Mouse (Mus musculus) kidney, embryonic 15.5 days (tissue): ENCODE results near the gene Acadm. TPM values are rescaled to one million over a fixed set of nuclear protein-coding genes. Genes with fewer than 3 reads are reported as not detected.

Source experiments
- ATAC-seq: fragments of 200-750 bp; cut with Nextera tagmentation; replicated peaks from 2 replicates; pipeline ENCODE4 v1.8.0; 2017; ENCODE audit warnings: moderate TSS enrichment; ENCODE audit not compliant: low FRiP score
- H3K27ac ChIP-seq: fragments of 300-500 bp; sonication (generic); 2 replicates; pipeline ENCODE4 v1.5.1; 2015; ENCODE audit warnings: mild to moderate bottlenecking, inconsistent platforms
- H3K27me3 ChIP-seq: fragments of 300-500 bp; sonication (generic); 2 replicates; pipeline ENCODE4 v1.6.1; 2015; ENCODE audit warnings: inconsistent platforms
- H3K36me3 ChIP-seq: fragments of 300-500 bp; sonication (generic); 2 replicates; pipeline ENCODE4 v1.6.1; 2015; ENCODE audit warnings: inconsistent platforms
- H3K4me1 ChIP-seq: fragments of 300-500 bp; sonication (generic); 2 replicates; pipeline ENCODE4 v1.6.1; 2015; ENCODE audit warnings: inconsistent platforms
- H3K4me2 ChIP-seq: fragments of 300-500 bp; sonication (generic); 2 replicates; pipeline ENCODE4 v1.6.1; 2015; ENCODE audit warnings: moderate library complexity, mild to moderate bottlenecking, inconsistent platforms
- H3K4me3 ChIP-seq: fragments of 300-500 bp; sonication (generic); replicated peaks from 2 replicates; pipeline ENCODE4 v1.5.1; 2015; ENCODE audit warnings: mild to moderate bottlenecking, inconsistent platforms
- H3K9ac ChIP-seq: fragments of 300-500 bp; sonication (generic); 2 replicates; pipeline ENCODE4 v1.6.1; 2015; ENCODE audit warnings: mild to moderate bottlenecking, inconsistent platforms
- H3K9me3 ChIP-seq: fragments of 300-500 bp; sonication (generic); replicated peaks from 2 replicates; pipeline ENCODE4 v1.6.1; 2016; ENCODE audit warnings: inconsistent platforms
- WGBS: fragments of 180-500 bp; shearing (Covaris S2); methylation state at CpG from one replicate; pipeline ENCODE4 v1.1.7; 2015; ENCODE audit warnings: mixed read lengths; 5-methylcytosine and 5-hydroxymethylcytosine counted together
- polyA plus RNA-seq: library from polyadenylated mRNA; unstranded; fragments of >200 nt; fragmentation: Nextera tagmentation; extraction: Ambion mirVana; gene quantifications from 2 replicates; pipeline ENCODE4 v1.2.1, GENCODE M21; 2015

Acadm gene
- polyA plus RNA-seq, 1 experiment from 2014 or later, result 122 TPM

DNA sequence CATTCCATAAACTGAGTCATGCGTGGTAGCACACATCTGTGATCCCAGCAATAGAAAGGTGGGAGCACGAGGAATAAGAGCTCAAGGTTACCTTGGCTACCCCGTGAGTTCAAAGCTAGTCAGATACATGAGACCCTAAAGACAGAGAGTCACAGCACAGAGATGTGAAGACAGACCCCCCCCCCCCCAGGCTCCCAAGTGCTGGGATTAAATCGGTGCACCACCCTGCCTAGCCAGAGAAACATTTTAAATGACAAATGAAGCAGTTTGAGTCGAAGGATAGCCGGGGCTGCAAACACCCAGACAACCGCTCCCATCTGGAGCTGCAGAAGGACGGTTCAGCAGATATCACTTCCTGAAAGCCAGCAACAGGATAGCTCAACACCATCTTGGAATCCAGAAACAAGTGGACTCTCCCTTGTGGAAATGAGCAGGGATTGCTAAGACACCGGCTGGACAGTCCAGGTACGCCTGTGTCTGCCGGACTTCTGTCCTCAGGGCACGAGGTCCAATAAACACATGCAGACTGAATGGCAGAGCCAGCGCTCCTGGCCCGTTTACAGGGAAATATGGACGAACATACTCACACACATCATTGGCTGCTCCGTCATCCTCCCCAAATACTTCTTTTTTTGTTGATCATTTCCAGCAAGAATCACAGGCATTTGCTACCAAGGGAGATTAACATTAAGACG, 7.2 kb downstream of the Acadm start:
- Histone ChIP-seq H3K4me1 (peaks cover 2% of the 10 kb centered on the region; the same call in 1 of the 2 replicates), H3K27me3 (no peaks in the 10 kb centered on the region), H3K9me3 (no peaks in the 10 kb centered on the region), H3K9ac (no peak overlapping the region), H3K36me3 (peaks cover 90% of the 10 kb centered on the region), H3K27ac (no peak overlapping the region), H3K4me3 (no peak overlapping the region), H3K4me2 (no peak overlapping the region)
- WGBS, result 84% methylated on average over 17 of the region's 17 CpGs
- no peak for ATAC-seq

DNA sequence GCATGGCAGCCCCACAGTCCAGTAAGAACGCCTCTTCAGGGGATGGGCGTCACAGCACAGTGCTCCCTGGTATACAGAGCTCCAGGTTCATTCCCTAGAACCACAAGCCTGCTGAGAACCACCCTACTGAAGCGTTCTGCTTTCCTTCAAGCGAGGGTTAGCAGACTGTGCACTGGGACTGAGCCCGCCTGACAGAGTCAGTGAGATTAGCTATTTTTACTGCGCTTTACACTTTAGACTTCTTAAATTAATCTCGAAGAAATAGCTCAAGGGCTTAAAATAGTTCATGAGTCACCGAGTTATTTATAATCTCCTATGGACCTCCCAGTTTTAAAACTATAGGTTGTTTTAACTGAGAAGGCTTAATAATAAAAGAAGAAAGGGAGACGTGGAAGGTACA, 8.6 kb downstream of the Acadm start:
- H3K9ac ChIP-seq, result no peak overlapping the region
- H3K36me3 ChIP-seq, result peaks cover 93% of the 10 kb centered on the region
- H3K27ac ChIP-seq, result no peak overlapping the region
- no peak overlapping the region for H3K4me2 ChIP-seq
- no peaks in the 10 kb centered on the region for H3K9me3 ChIP-seq
- H3K4me1 ChIP-seq, result peaks cover 2% of the 10 kb centered on the region; the same call in 1 of the 2 replicates
- 82% methylated on average over 9 of the region's 9 CpGs for WGBS
- no peak for ATAC-seq
- H3K27me3 ChIP-seq, result no peaks in the 10 kb centered on the region
- no peak overlapping the region for H3K4me3 ChIP-seq

DNA sequence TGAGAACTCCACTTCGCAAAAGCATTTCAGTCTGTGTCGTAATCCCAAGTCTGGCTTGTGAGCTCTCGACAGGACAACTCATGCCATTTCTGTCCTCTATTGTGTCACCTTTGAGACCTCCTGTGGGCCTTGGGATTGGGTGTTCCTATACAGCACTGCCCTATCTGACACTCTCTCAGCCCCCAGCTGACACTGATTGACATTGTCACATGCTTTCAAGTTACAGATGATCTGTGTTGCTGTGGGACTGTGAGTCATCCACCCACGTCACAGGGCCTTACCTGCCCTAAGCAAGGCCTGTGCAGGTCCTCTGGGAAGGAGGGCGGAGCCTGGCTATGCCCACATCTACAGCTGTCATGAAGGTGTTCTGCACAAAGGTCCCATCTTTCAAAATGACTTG, 12.0 kb downstream of the Acadm start:
- H3K9me3 ChIP-seq, result no peaks in the 10 kb centered on the region
- no peaks in the 10 kb centered on the region; the same call in 1 of the 2 replicates for H3K4me1 ChIP-seq
- 92% methylated on average over 5 of the region's 5 CpGs for WGBS
- no peak overlapping the region for H3K4me2 ChIP-seq
- H3K27ac ChIP-seq, result no peak overlapping the region
- no peak overlapping the region for H3K4me3 ChIP-seq
- peaks cover 89% of the 10 kb centered on the region for H3K36me3 ChIP-seq
- ATAC-seq, result no peak
- H3K27me3 ChIP-seq, result no peaks in the 10 kb centered on the region
- no peak overlapping the region for H3K9ac ChIP-seq

DNA sequence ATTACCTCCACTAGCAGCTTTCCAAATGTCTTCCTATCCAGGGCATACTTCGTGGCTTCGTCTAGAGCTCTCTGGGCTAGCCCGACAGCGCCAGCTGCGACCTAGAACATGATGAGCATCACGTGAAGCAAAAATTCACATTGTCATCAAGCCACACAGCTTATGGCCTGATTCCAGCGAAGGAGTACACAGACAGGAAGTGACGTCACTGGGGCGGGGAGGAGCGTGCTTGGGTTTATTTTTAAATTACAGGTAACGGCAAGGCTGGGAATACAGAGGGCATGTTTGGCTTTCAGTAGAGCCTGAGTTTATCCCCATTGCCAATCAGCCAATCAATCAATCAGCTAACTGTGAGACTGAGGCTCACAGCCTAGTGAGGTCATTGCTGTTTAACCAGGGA, 14.9 kb downstream of the Acadm start:
- no peak overlapping the region for H3K4me2 ChIP-seq
- no peaks in the 10 kb centered on the region for H3K9me3 ChIP-seq
- no peaks in the 10 kb centered on the region for H3K27me3 ChIP-seq
- H3K27ac ChIP-seq, result no peak overlapping the region
- WGBS, result 91% methylated on average over 11 of the region's 11 CpGs
- no peak for ATAC-seq
- H3K9ac ChIP-seq, result no peak overlapping the region
- peaks cover 81% of the 10 kb centered on the region for H3K36me3 ChIP-seq
- no peaks in the 10 kb centered on the region for H3K4me1 ChIP-seq
- no peak overlapping the region for H3K4me3 ChIP-seq

DNA sequence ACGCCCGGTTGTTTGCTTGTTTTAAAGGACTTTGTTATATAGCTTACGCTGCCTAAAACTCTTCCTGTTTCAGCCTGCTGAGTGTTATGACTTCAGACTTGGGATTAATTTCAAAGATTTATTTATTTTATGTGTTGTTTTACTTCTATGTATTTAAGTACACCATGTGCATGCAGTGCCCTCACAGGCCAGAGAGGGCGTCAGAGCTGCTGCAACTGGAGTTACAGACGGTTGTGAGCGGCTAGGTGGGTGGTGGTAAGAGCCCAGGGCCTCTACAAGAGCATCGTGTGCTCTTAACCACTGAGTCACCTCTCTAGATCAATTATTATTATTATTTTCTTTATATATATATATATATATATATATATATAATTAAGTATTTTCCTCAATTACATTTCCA, 18.1 kb downstream of the Acadm start:
- Histone ChIP-seq H3K4me1 (no peaks in the 10 kb centered on the region), H3K9ac (no peak overlapping the region), H3K36me3 (peaks cover 75% of the 10 kb centered on the region), H3K27me3 (no peaks in the 10 kb centered on the region), H3K4me2 (no peak overlapping the region), H3K9me3 (no peaks in the 10 kb centered on the region), H3K4me3 (no peak overlapping the region), H3K27ac (no peak overlapping the region)
- WGBS, result 92% methylated on average over 7 of the region's 7 CpGs
- no peak for ATAC-seq

DNA sequence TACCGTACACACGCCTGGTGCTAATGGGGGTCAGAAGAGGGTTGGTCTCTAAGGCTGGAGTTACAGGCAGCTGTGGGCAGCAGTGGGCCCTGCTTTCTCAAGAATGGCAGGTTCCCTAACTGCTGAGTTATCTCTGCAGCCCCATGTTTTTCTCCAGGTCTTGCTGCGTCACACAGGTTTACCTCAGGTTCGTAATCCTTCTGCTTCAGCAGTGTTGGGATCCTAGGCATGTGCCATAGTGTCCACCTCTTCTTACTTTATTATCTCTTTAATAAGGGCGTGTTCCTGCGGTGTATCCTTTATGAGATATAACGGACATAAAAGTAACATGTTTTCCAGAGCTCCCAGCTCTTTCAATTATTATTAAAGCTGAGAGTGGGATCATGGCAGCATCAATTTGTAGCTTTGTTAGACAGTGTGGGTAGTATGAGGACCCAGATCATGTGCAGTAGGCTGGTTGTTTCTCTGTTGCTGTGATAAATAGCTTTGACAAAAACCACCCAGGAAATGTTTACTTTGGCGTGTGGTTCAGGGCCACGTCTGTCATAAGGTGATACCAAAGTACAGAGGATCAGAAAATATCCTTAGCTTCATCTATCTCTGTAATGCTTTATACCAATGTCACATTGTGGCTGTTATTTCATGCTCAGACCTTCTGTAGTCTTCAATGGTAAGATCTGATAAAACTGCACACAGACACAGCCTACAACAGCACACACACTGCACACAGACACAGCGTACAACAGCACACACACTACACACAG, 23.1 kb downstream of the Acadm start:
- no peaks in the 10 kb centered on the region for H3K9me3 ChIP-seq
- 0 out of 2 replicates have a peak, but pooled peaks cover 5% of the 10 kb centered on the region for H3K4me1 ChIP-seq
- no peak overlapping the region for H3K4me3 ChIP-seq
- H3K4me2 ChIP-seq, result no peak overlapping the region
- no peaks in the 10 kb centered on the region for H3K27me3 ChIP-seq
- WGBS, result 90% methylated on average over 10 of the region's 10 CpGs
- no peak for ATAC-seq
- no peak overlapping the region for H3K9ac ChIP-seq
- peaks cover 45% of the 10 kb centered on the region for H3K36me3 ChIP-seq
- no peak overlapping the region for H3K27ac ChIP-seq

DNA sequence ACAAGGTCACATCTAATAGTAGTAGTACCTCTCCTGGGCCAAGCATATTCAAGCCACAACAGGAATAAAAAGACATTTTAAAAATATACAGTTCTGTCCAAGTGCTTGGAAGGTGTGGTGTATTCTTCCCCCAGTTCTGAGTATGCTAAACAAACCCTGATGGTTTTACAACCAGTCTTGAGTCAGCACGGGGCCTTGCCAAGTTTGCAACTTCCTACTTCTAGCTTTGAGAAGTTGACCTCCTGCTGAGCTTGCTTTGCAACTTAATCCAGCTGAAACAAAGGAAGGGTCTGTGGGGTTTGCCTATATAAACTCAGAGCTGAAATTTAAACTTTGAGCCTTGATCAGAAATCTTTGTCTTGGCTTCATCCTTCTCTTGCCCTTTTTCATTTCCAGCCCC, 27.2 kb downstream of the Acadm start:
- WGBS, result 3% methylated on average over 1 of the region's 1 CpGs
- no peak overlapping the region for H3K4me3 ChIP-seq
- H3K4me1 ChIP-seq, result peaks cover 13% of the 10 kb centered on the region
- H3K9ac ChIP-seq, result no peak overlapping the region
- peak overlapping the region; percentile 27; the same call in 1 of the 2 replicates for H3K27ac ChIP-seq
- H3K36me3 ChIP-seq, result peaks cover 12% of the 10 kb centered on the region; the same call in 1 of the 2 replicates
- ATAC-seq, result no peak
- no peak overlapping the region for H3K4me2 ChIP-seq
- H3K9me3 ChIP-seq, result no peaks in the 10 kb centered on the region
- H3K27me3 ChIP-seq, result no peaks in the 10 kb centered on the region

DNA sequence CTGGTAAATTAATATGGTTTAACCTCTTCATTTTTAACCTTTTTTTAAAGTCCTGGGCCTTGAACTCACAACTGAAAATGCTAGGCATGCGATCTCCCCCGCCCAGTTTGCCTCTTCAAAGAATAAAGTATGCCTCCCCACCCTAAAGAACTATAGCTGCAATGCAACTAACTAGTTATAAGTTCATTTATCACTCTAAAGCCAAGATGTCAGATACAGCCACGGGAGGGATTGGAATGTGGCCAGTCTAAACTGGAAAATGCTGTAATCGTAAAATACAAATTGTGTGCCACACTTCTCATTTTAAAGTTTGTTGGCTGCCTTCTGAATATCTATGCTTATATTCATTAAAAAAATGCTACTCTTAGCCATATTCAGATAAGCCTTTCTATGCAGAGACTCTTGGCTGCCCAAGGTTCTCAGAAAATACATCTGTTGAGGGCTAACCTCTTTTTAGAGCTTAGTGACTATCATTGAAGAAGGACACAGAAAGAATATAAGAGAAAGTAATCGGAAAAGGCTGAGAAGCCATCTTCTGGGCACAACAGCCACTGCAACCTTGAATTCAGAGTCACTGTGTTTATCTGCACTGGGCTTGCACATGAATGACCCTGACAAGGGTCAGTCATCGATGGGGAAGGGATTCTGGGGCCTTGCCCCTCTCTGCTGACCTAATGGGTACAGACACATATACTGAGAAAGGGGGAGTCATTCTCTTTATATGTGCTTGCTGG, 30.8 kb downstream of the Acadm start:
- Histone ChIP-seq H3K27ac (peak overlapping the region; percentile 96), H3K4me3 (peak overlapping the region; percentile 93), H3K4me1 (peaks cover 42% of the 10 kb centered on the region), H3K9me3 (no peaks in the 10 kb centered on the region), H3K9ac (peak overlapping the region; percentile 64; the same call in 1 of the 2 replicates), H3K27me3 (no peaks in the 10 kb centered on the region), H3K4me2 (peak overlapping the region; percentile 78), H3K36me3 (peaks cover 29% of the 10 kb centered on the region)
- ATAC-seq, result no peak
- WGBS, result 37% methylated on average over 6 of the region's 6 CpGs

DNA sequence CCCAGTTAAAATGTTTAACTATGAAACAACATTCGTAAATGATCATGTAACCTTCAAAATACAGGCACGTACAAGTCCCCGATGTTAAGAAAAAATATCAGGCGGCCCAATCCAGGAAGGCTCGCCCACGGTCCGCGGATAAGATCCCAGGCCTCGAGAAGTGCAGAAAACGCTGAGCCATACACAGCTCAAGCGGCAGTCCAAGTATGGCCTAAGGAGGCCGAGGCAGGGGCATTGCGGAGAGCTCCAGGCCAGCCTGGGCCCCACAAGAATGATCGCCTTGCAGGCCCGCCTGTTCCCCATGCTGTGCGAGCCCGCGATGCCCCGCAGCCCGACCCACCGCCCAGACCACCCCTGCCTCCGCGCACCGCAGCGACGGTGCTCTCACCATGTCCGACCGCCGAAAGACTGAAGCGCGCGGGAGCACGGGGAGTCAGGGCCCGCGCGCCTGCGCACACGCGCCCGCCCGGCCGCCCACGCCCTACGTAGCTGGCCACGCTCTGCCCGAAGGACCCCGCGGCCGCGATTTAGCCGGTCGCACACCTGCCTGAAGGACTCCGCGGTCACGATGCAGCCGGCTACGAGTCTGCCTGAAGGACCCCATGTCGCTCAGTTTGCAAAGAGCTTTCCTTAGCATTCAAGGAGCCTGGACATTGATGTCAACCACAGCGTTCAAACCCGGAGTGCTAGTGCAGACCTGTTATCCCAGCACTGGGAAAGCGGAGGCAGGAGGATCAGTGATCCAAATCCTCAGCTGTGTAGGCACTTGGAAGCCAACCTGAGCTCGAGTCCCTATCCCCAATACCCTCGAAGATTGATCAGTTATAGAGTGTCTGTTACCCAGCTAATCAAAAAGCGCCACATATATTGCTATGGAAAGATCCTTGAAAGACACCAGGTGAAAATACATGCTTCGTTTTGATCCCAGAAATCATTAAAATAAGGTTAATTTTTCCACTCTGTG, 31.6 kb downstream of the Acadm start, which contains the start of gene Rabggtb:
TSS of gene Rabggtb (minus strand) at position 464 of the 964 bp plus-strand sequence.
- H3K4me2 ChIP-seq, result peak within 1 kb of the TSS; percentile 78
- H3K36me3 ChIP-seq, result peaks cover 37% of the 10 kb centered on the region
- H3K27me3 ChIP-seq, result no peaks in the 10 kb centered on the region
- H3K9me3 ChIP-seq, result no peaks in the 10 kb centered on the region
- H3K4me3 ChIP-seq, result peak within 1 kb of the TSS; percentile 93
- H3K9ac ChIP-seq, result peak within 1 kb of the TSS; percentile 98
- H3K4me1 ChIP-seq, result peaks cover 49% of the 10 kb centered on the region
- under 1% methylated on average over 59 of the region's 65 CpGs for WGBS
- peak; percentile 97 for ATAC-seq
- peak within 1 kb of the TSS; percentile 96 for H3K27ac ChIP-seq

DNA sequence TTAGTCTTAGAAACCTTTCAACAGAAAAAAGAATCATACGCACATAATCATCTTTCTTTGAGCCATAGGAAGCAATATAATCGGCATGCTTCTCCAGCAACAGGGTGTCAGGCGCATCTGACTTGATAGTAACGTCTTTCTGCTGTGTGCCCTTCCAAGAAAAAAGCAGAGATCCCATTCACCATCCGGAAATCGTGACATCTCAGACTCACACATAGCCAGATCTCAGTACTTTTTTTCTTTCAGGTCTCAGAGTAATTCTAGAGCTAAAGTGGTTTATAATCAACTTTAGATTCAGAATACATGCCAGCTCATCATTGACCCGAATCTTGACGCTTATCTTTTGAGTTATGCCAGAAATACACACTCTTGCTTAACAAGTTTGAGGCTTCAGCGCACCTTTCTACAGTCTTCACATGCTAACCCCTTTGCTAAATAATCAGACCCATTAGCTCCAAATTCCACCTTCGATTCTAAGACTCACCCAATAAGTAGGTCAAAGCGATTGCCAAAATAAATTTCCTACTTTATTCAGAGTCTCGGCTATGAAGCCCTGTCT, 32.5 kb downstream of the Acadm start:
- peaks cover 46% of the 10 kb centered on the region for H3K36me3 ChIP-seq
- 1% methylated on average over 12 of the region's 12 CpGs for WGBS
- H3K27ac ChIP-seq, result peak overlapping the region; percentile 96
- H3K4me2 ChIP-seq, result peak overlapping the region; percentile 78
- no peaks in the 10 kb centered on the region for H3K27me3 ChIP-seq
- ATAC-seq, result no peak
- H3K9me3 ChIP-seq, result no peaks in the 10 kb centered on the region
- peaks cover 44% of the 10 kb centered on the region for H3K4me1 ChIP-seq
- peak overlapping the region; percentile 98 for H3K9ac ChIP-seq
- peak overlapping the region; percentile 93 for H3K4me3 ChIP-seq
